Mouse (Mus musculus): Measurements from ENCODE around the gene Ccdc97. TPM values are rescaled to one million over a fixed set of nuclear protein-coding genes. Genes with fewer than 3 reads are reported as not detected.

Gene Ccdc97
- polyA plus RNA-seq, 1 experiment: 33.2 TPM

GRCm38 (mm10) chr7:25746844-25747243 is 28.0 kb upstream of the Ccdc97 start:
- Histone ChIP-seq H3K79me2 (ENCODE audit: control insufficient read depth, insufficient read depth) (peaks cover 35% of the 10 kb centered on the region), H3ac (ENCODE audit: control insufficient read depth, insufficient read length, low read depth) (no peak overlapping the region), H3K4me3 (ENCODE audit: insufficient read depth, poor library complexity, severe bottlenecking) (no peak overlapping the region), H3K36me3 (ENCODE audit: control insufficient read depth, insufficient read depth) (peaks cover 85% of the 10 kb centered on the region), H3K79me3 (ENCODE audit: low read depth) (peaks cover 18% of the 10 kb centered on the region), H3K27me3 (ENCODE audit: control insufficient read depth, insufficient read depth, insufficient read length) (no peaks in the 10 kb centered on the region)
- TF ChIP-seq MYOG (IDR thresholded peaks at IDR 0.05; ENCODE audit: control insufficient read depth, extremely low read depth, insufficient read length) (no peak), USF1 (IDR thresholded peaks at IDR 0.05; ENCODE audit: low read depth) (no peak), CEBPB (IDR thresholded peaks at IDR 0.05; ENCODE audit: low read depth) (no peak), CTCF (IDR thresholded peaks at IDR 0.05; ENCODE audit: control insufficient read depth, insufficient read depth, insufficient read length) (no peak), FOSL1 (IDR thresholded peaks at IDR 0.05; ENCODE audit: insufficient read depth, low read length, poor library complexity, severe bottlenecking) (no peak), MAX (IDR thresholded peaks at IDR 0.05) (no peak), MYOD1 (IDR thresholded peaks at IDR 0.05; ENCODE audit: control insufficient read depth, insufficient read length, low read depth) (no peak)

GRCm38 (mm10) chr7:25738277-25738676 is 19.4 kb upstream of the Ccdc97 start:
- Histone ChIP-seq H3K27me3 (ENCODE audit: control insufficient read depth, insufficient read depth, insufficient read length) (no peaks in the 10 kb centered on the region), H3K79me2 (ENCODE audit: control insufficient read depth, insufficient read depth) (peaks cover 16% of the 10 kb centered on the region), H3K36me3 (ENCODE audit: control insufficient read depth, insufficient read depth) (peaks cover 85% of the 10 kb centered on the region), H3ac (ENCODE audit: control insufficient read depth, insufficient read length, low read depth) (no peak overlapping the region), H3K4me3 (ENCODE audit: insufficient read depth, poor library complexity, severe bottlenecking) (no peak overlapping the region), H3K79me3 (ENCODE audit: low read depth) (no peaks in the 10 kb centered on the region)
- TF ChIP-seq MYOD1 (IDR thresholded peaks at IDR 0.05; ENCODE audit: control insufficient read depth, insufficient read length, low read depth) (no peak), MAX (IDR thresholded peaks at IDR 0.05) (no peak), CTCF (IDR thresholded peaks at IDR 0.05; ENCODE audit: control insufficient read depth, insufficient read depth, insufficient read length) (no peak), USF1 (IDR thresholded peaks at IDR 0.05; ENCODE audit: low read depth) (no peak), MYOG (IDR thresholded peaks at IDR 0.05; ENCODE audit: control insufficient read depth, extremely low read depth, insufficient read length) (no peak), FOSL1 (IDR thresholded peaks at IDR 0.05; ENCODE audit: insufficient read depth, low read length, poor library complexity, severe bottlenecking) (no peak), CEBPB (IDR thresholded peaks at IDR 0.05; ENCODE audit: low read depth) (no peak)

DNA sequence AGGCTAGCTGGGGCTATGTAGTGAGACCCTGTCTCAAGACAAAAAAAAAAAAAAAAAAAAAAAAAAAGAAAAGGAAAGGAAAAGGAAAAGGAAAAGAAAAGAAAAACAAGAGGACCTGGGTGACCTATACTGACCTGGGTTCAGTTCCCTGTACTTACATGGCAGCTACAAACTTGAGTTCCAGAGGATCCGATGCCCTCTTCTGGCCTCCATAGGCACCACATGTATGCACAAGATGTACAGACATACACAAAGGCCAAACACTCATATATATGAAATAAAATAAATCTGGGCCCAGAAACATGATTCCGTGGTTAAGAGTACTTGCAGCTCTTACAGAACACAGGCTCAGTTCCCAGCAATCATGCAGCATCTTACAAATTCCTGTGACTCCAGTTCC is 18.0 kb upstream of the Ccdc97 start:
- Histone ChIP-seq H3ac (ENCODE audit: control insufficient read depth, insufficient read length, low read depth) (no peak overlapping the region), H3K79me2 (ENCODE audit: control insufficient read depth, insufficient read depth) (peaks cover 16% of the 10 kb centered on the region), H3K79me3 (ENCODE audit: low read depth) (no peaks in the 10 kb centered on the region), H3K36me3 (ENCODE audit: control insufficient read depth, insufficient read depth) (peaks cover 91% of the 10 kb centered on the region), H3K4me3 (ENCODE audit: insufficient read depth, poor library complexity, severe bottlenecking) (no peak overlapping the region), H3K27me3 (ENCODE audit: control insufficient read depth, insufficient read depth, insufficient read length) (no peaks in the 10 kb centered on the region)
- TF ChIP-seq MYOD1 (IDR thresholded peaks at IDR 0.05; ENCODE audit: control insufficient read depth, insufficient read length, low read depth): no peak
- no peak for TF ChIP-seq CTCF (IDR thresholded peaks at IDR 0.05; ENCODE audit: control insufficient read depth, insufficient read depth, insufficient read length)
- TF ChIP-seq MYOG (IDR thresholded peaks at IDR 0.05; ENCODE audit: control insufficient read depth, extremely low read depth, insufficient read length): no peak
- no peak for TF ChIP-seq USF1 (IDR thresholded peaks at IDR 0.05; ENCODE audit: low read depth)

GRCm38 (mm10) chr7:25734991-25735390 is 16.1 kb upstream of the Ccdc97 start:
- H3K4me3 ChIP-seq (ENCODE audit: insufficient read depth, poor library complexity, severe bottlenecking): no peak overlapping the region
- TF ChIP-seq MAX (IDR thresholded peaks at IDR 0.05): no peak
- no peak for TF ChIP-seq FOSL1 (IDR thresholded peaks at IDR 0.05; ENCODE audit: insufficient read depth, low read length, poor library complexity, severe bottlenecking)
- TF ChIP-seq CTCF (IDR thresholded peaks at IDR 0.05; ENCODE audit: control insufficient read depth, insufficient read depth, insufficient read length): no peak
- TF ChIP-seq USF1 (IDR thresholded peaks at IDR 0.05; ENCODE audit: low read depth): no peak
- no peak for TF ChIP-seq MYOG (IDR thresholded peaks at IDR 0.05; ENCODE audit: control insufficient read depth, extremely low read depth, insufficient read length)
- TF ChIP-seq CEBPB (IDR thresholded peaks at IDR 0.05; ENCODE audit: low read depth): no peak
- TF ChIP-seq MYOD1 (IDR thresholded peaks at IDR 0.05; ENCODE audit: control insufficient read depth, insufficient read length, low read depth): no peak
- peaks cover 16% of the 10 kb centered on the region for H3K79me2 ChIP-seq (ENCODE audit: control insufficient read depth, insufficient read depth)
- peaks cover 94% of the 10 kb centered on the region for H3K36me3 ChIP-seq (ENCODE audit: control insufficient read depth, insufficient read depth)
- no peak overlapping the region for H3ac ChIP-seq (ENCODE audit: control insufficient read depth, insufficient read length, low read depth)
- H3K79me3 ChIP-seq (ENCODE audit: low read depth): no peaks in the 10 kb centered on the region
- no peaks in the 10 kb centered on the region for H3K27me3 ChIP-seq (ENCODE audit: control insufficient read depth, insufficient read depth, insufficient read length)

- H3K4me3 ChIP-seq (ENCODE audit: insufficient read depth, poor library complexity, severe bottlenecking): no peak overlapping the region
- TF ChIP-seq FOSL1 (IDR thresholded peaks at IDR 0.05; ENCODE audit: insufficient read depth, low read length, poor library complexity, severe bottlenecking): no peak
- TF ChIP-seq CEBPB (IDR thresholded peaks at IDR 0.05; ENCODE audit: low read depth): no peak
- TF ChIP-seq MAX (IDR thresholded peaks at IDR 0.05): no peak
- no peak for TF ChIP-seq CTCF (IDR thresholded peaks at IDR 0.05; ENCODE audit: control insufficient read depth, insufficient read depth, insufficient read length)
- no peak for TF ChIP-seq USF1 (IDR thresholded peaks at IDR 0.05; ENCODE audit: low read depth)
- TF ChIP-seq MYOG (IDR thresholded peaks at IDR 0.05; ENCODE audit: control insufficient read depth, extremely low read depth, insufficient read length): no peak
- TF ChIP-seq MYOD1 (IDR thresholded peaks at IDR 0.05; ENCODE audit: control insufficient read depth, insufficient read length, low read depth): no peak
Measured at GRCm38 (mm10) chr7:25731294-25732055, 12.6 kb upstream of the Ccdc97 start.

More at GRCm38 (mm10) chr7:25731294-25732055, 12.6 kb upstream of the Ccdc97 start:
- no peak overlapping the region for H3ac ChIP-seq (ENCODE audit: control insufficient read depth, insufficient read length, low read depth)
- no peaks in the 10 kb centered on the region for H3K79me2 ChIP-seq (ENCODE audit: control insufficient read depth, insufficient read depth)
- H3K27me3 ChIP-seq (ENCODE audit: control insufficient read depth, insufficient read depth, insufficient read length): no peaks in the 10 kb centered on the region
- H3K79me3 ChIP-seq (ENCODE audit: low read depth): no peaks in the 10 kb centered on the region
- peaks cover 92% of the 10 kb centered on the region for H3K36me3 ChIP-seq (ENCODE audit: control insufficient read depth, insufficient read depth)

All from C2C12 (cell line).